Mouse (Mus musculus) lung, postnatal 36 days (tissue): ENCODE data around the gene Muc20.
A peak's percentile ranks its signal among the peaks of the same experiment; 100 is the strongest.

Experiments
- DNase-seq: peaks from one replicate; pipeline ENCODE4 v3.0.0; 2022; ENCODE audit warnings: mixed read lengths

Gene Muc20

GRCm38 (mm10) chr16:32797426-32797689, at the start of gene Muc20:
Gene Muc20 (minus strand): TSS chr16:32797435.
- DNase-seq: no peak

- no peak for DNase-seq
Measured at GRCm38 (mm10) chr16:32831501-32831900, 34.3 kb upstream of the Muc20 start.

- DNase-seq: no peak
Measured at GRCm38 (mm10) chr16:32829104-32829503, 31.9 kb upstream of the Muc20 start.

- DNase-seq: no peak
Measured at GRCm38 (mm10) chr16:32826521-32826920, 29.3 kb upstream of the Muc20 start.

GRCm38 (mm10) chr16:32825380-32825779, 28.1 kb upstream of the Muc20 start:
- no peak for DNase-seq

GRCm38 (mm10) chr16:32824061-32824460, 26.8 kb upstream of the Muc20 start:
- DNase-seq: no peak

- DNase-seq: no peak
Measured at GRCm38 (mm10) chr16:32823487-32823886, 26.3 kb upstream of the Muc20 start.

GRCm38 (mm10) chr16:32822881-32823280, 25.6 kb upstream of the Muc20 start:
- DNase-seq: no peak

- peak; percentile 64 for DNase-seq
Measured at GRCm38 (mm10) chr16:32822450-32822827, 25.2 kb upstream of the Muc20 start.

GRCm38 (mm10) chr16:32821772-32822449, 24.7 kb upstream of the Muc20 start:
- peak; percentile 73 for DNase-seq

GRCm38 (mm10) chr16:32818441-32818840, 21.2 kb upstream of the Muc20 start:
- DNase-seq: no peak

GRCm38 (mm10) chr16:32818036-32818435, 20.8 kb upstream of the Muc20 start:
- DNase-seq: peak; percentile 56

GRCm38 (mm10) chr16:32815160-32815605, 17.9 kb upstream of the Muc20 start:
- no peak for DNase-seq

- DNase-seq: peak; percentile 58
Measured at GRCm38 (mm10) chr16:32814539-32814938, 17.3 kb upstream of the Muc20 start.

GRCm38 (mm10) chr16:32813771-32814170, 16.5 kb upstream of the Muc20 start:
- DNase-seq: no peak

- DNase-seq: no peak
Measured at GRCm38 (mm10) chr16:32813362-32813761, 16.1 kb upstream of the Muc20 start.

- peak; percentile 93 for DNase-seq
Measured at GRCm38 (mm10) chr16:32812888-32813361, 15.7 kb upstream of the Muc20 start.

- no peak for DNase-seq
Measured at GRCm38 (mm10) chr16:32810321-32810720, 13.1 kb upstream of the Muc20 start, which contains the start of gene Smbd1. Gene Smbd1 (minus strand): TSS chr16:32810477.

GRCm38 (mm10) chr16:32807408-32808185, 10.4 kb upstream of the Muc20 start:
- DNase-seq: peak; percentile 89

GRCm38 (mm10) chr16:32805151-32805550, 7.9 kb upstream of the Muc20 start:
- peak; percentile 44 for DNase-seq

- DNase-seq: no peak
Measured at GRCm38 (mm10) chr16:32803901-32804300, 6.7 kb upstream of the Muc20 start.

GRCm38 (mm10) chr16:32803252-32803853, 6.1 kb upstream of the Muc20 start:
- DNase-seq: peak; percentile 88

GRCm38 (mm10) chr16:32796676-32797425, 384 bp downstream of the Muc20 start:
- DNase-seq: no peak
